In genomic region chr3:6859866-6860180, GRCm38 (mm10) we compare ENCODE assay signal across 27 mouse cellular contexts.
DNase-seq lines count a peak whose midpoint lies in the region; ATAC-seq lines count a peak whose summit lies in the region.
"Had no signal": no experiment of that assay in that cellular context is flagged by ENCODE, and none has a peak within 500 bp of the region (broad histone marks: within the 10 kb centered on the region; RNA-seq: fewer than 3 reads in every experiment).

No protein-coding gene starts in this region.

- no peak overlapping the region for H3K27ac ChIP-seq in forebrain, embryonic 13.5 days
- no peak overlapping the region for H3K27ac ChIP-seq in forebrain, embryonic 11.5 days (ENCODE audit: low read depth, low read length)
- H3K27ac ChIP-seq in midbrain, embryonic 11.5 days (ENCODE audit: low read depth, low read length), result no peak overlapping the region
- no peak overlapping the region for H3K27ac ChIP-seq in midbrain, embryonic 10.5 days (replicated peaks)
- 0 out of 2 replicates have a peak overlapping the region, but pooled peaks have one; percentile 47 for H3K27ac ChIP-seq in midbrain, embryonic 13.5 days
- H3K27ac ChIP-seq in neural tube, embryonic 14.5 days (ENCODE audit: low read depth, low read length), result no peak overlapping the region
- H3K27ac ChIP-seq: heart, adult 2 months; kidney, embryonic 15.5 days; liver, embryonic 15.5 days; stomach, postnatal 0 days had no signal

- H3K9me3 ChIP-seq in forebrain, embryonic 13.5 days (replicated peaks), result no peaks in the 10 kb centered on the region
- no peaks in the 10 kb centered on the region for H3K9me3 ChIP-seq in forebrain, embryonic 11.5 days (ENCODE audit: control insufficient read depth, low read length)
- no peaks in the 10 kb centered on the region for H3K9me3 ChIP-seq in midbrain, embryonic 11.5 days (ENCODE audit: control insufficient read depth, low read length)
- no peaks in the 10 kb centered on the region for H3K9me3 ChIP-seq in midbrain, embryonic 10.5 days (replicated peaks)
- H3K9me3 ChIP-seq in midbrain, embryonic 13.5 days, result no peaks in the 10 kb centered on the region
- H3K9me3 ChIP-seq in neural tube, embryonic 14.5 days (ENCODE audit: control insufficient read depth, low read length), result no peaks in the 10 kb centered on the region
- H3K9me3 ChIP-seq: G1E; kidney, embryonic 15.5 days; liver, embryonic 15.5 days had no signal

- no peaks in the 10 kb centered on the region for H3K4me1 ChIP-seq in forebrain, embryonic 13.5 days
- H3K4me1 ChIP-seq in forebrain, embryonic 11.5 days (replicated peaks; ENCODE audit: control insufficient read depth, insufficient read depth, low read length), result no peaks in the 10 kb centered on the region
- H3K4me1 ChIP-seq in midbrain, embryonic 11.5 days (ENCODE audit: control insufficient read depth, insufficient read depth, low read length), result no peaks in the 10 kb centered on the region
- H3K4me1 ChIP-seq in midbrain, embryonic 10.5 days, result no peaks in the 10 kb centered on the region
- H3K4me1 ChIP-seq in midbrain, embryonic 13.5 days (replicated peaks), result peaks cover 8% of the 10 kb centered on the region
- 0 out of 2 replicates have a peak, but pooled peaks cover 3% of the 10 kb centered on the region for H3K4me1 ChIP-seq in neural tube, embryonic 14.5 days (ENCODE audit: control insufficient read depth, insufficient read depth, low read length)
- H3K4me1 ChIP-seq: heart, embryonic 12.5 days; kidney, embryonic 15.5 days; liver, embryonic 15.5 days had no signal

- no peak overlapping the region for H3K4me2 ChIP-seq in forebrain, embryonic 13.5 days
- no peak overlapping the region for H3K4me2 ChIP-seq in forebrain, embryonic 11.5 days (ENCODE audit: low read depth, low read length, severe bottlenecking)
- H3K4me2 ChIP-seq in midbrain, embryonic 11.5 days, result no peak overlapping the region
- H3K4me2 ChIP-seq in midbrain, embryonic 13.5 days (replicated peaks), result no peak overlapping the region
- H3K4me2 ChIP-seq in neural tube, embryonic 14.5 days (ENCODE audit: low read depth, low read length), result no peak overlapping the region
- H3K4me2 ChIP-seq: heart, embryonic 12.5 days; kidney, embryonic 15.5 days; liver, embryonic 15.5 days; lung, embryonic 14.5 days had no signal

- no peaks in the 10 kb centered on the region for H3K27me3 ChIP-seq in forebrain, embryonic 13.5 days
- no peaks in the 10 kb centered on the region for H3K27me3 ChIP-seq in forebrain, embryonic 11.5 days (ENCODE audit: control insufficient read depth, insufficient read depth, low read length)
- no peaks in the 10 kb centered on the region for H3K27me3 ChIP-seq in midbrain, embryonic 11.5 days (ENCODE audit: control insufficient read depth, insufficient read depth, low read length)
- no peaks in the 10 kb centered on the region for H3K27me3 ChIP-seq in midbrain, embryonic 10.5 days (ENCODE audit: low read depth, poor library complexity, severe bottlenecking)
- H3K27me3 ChIP-seq in midbrain, embryonic 13.5 days, result no peaks in the 10 kb centered on the region
- no peaks in the 10 kb centered on the region for H3K27me3 ChIP-seq in neural tube, embryonic 14.5 days (ENCODE audit: control insufficient read depth, insufficient read depth, low read length)
- H3K27me3 ChIP-seq: heart, embryonic 12.5 days; kidney, embryonic 15.5 days; liver, embryonic 15.5 days had no signal

- no peaks in the 10 kb centered on the region for H3K36me3 ChIP-seq in forebrain, embryonic 13.5 days (ENCODE audit: poor library complexity, severe bottlenecking)
- H3K36me3 ChIP-seq in forebrain, embryonic 11.5 days (ENCODE audit: control insufficient read depth, insufficient read depth, low read length), result no peaks in the 10 kb centered on the region
- no peaks in the 10 kb centered on the region for H3K36me3 ChIP-seq in midbrain, embryonic 11.5 days (ENCODE audit: control insufficient read depth, insufficient read depth, low read length)
- no peaks in the 10 kb centered on the region for H3K36me3 ChIP-seq in midbrain, embryonic 10.5 days
- H3K36me3 ChIP-seq in midbrain, embryonic 13.5 days, result no peaks in the 10 kb centered on the region
- H3K36me3 ChIP-seq in neural tube, embryonic 14.5 days (ENCODE audit: control insufficient read depth, insufficient read depth, low read length), result no peaks in the 10 kb centered on the region
- H3K36me3 ChIP-seq: G1E; heart, embryonic 12.5 days; kidney, embryonic 15.5 days; liver, embryonic 15.5 days had no signal

- 0 out of 2 replicates have a peak, but pooled peaks have one; percentile 21 for ATAC-seq in forebrain, embryonic 13.5 days
- no peak for ATAC-seq in forebrain, embryonic 11.5 days (replicated peaks; ENCODE audit: low FRiP score)
- 0 out of 2 replicates have a peak, but pooled peaks have one; percentile 14 for ATAC-seq in midbrain, embryonic 11.5 days (ENCODE audit: low FRiP score)
- ATAC-seq in midbrain, embryonic 13.5 days, result peak; percentile 65
- peak; percentile 39; the same call in 1 of the 2 replicates for ATAC-seq in neural tube, embryonic 14.5 days (ENCODE audit: low read depth)

- no peak overlapping the region for H3K9ac ChIP-seq in forebrain, embryonic 13.5 days
- H3K9ac ChIP-seq in forebrain, embryonic 11.5 days (ENCODE audit: low read length), result no peak overlapping the region
- H3K9ac ChIP-seq in midbrain, embryonic 11.5 days (ENCODE audit: low read length), result no peak overlapping the region
- H3K9ac ChIP-seq in midbrain, embryonic 13.5 days (replicated peaks), result no peak overlapping the region
- no peak overlapping the region for H3K9ac ChIP-seq in neural tube, embryonic 14.5 days (replicated peaks; ENCODE audit: low read depth, low read length)
- H3K9ac ChIP-seq: heart, embryonic 12.5 days; kidney, embryonic 15.5 days; liver, embryonic 15.5 days; lung, embryonic 14.5 days had no signal

- H3K4me3 ChIP-seq in forebrain, embryonic 13.5 days, result no peak overlapping the region
- no peak overlapping the region for H3K4me3 ChIP-seq in forebrain, embryonic 11.5 days (ENCODE audit: low read depth, low read length)
- H3K4me3 ChIP-seq in midbrain, embryonic 11.5 days (ENCODE audit: low read depth, low read length), result no peak overlapping the region
- H3K4me3 ChIP-seq in midbrain, embryonic 10.5 days, result no peak overlapping the region
- no peak overlapping the region for H3K4me3 ChIP-seq in midbrain, embryonic 13.5 days (replicated peaks)
- H3K4me3 ChIP-seq in neural tube, embryonic 14.5 days (ENCODE audit: low read depth, low read length), result no peak overlapping the region
- H3K4me3 ChIP-seq: erythroblast, embryonic 14.5 days; heart, adult 2 months; heart, embryonic 12.5 days; kidney, embryonic 15.5 days; liver, embryonic 15.5 days had no signal

- no peak for DNase-seq in forebrain, embryonic 11.5 days (ENCODE audit: low spot score)
- no peak for DNase-seq in midbrain, embryonic 11.5 days (ENCODE audit: low spot score, missing footprints)
- no peak for DNase-seq in midbrain, embryonic 10.5 days (ENCODE audit: low spot score)
- no peak for DNase-seq in retina, postnatal 1 day
- DNase-seq: adrenal gland, adult 8-10 months; cerebellum, adult 2 months; cerebellum, postnatal 14 days; gastrocnemius, postnatal 25 days; heart, adult 2 months; kidney, adult 18-20 months; kidney, postnatal 25 days; liver; lung, embryonic 14.5 days; lung, postnatal 14 days; right cerebral cortex, adult 18-20 months; right cerebral cortex, postnatal 4 days; thymus, adult 18-20 months; thymus, postnatal 25 days had no signal

- 88% methylated on average over 2 of the region's 2 CpGs for WGBS in forebrain, embryonic 13.5 days
- WGBS in forebrain, embryonic 11.5 days, result 79% methylated on average over 2 of the region's 2 CpGs
- 86% methylated on average over 2 of the region's 2 CpGs for WGBS in midbrain, embryonic 11.5 days
- 93% methylated on average over 2 of the region's 2 CpGs for WGBS in midbrain, embryonic 10.5 days
- WGBS in midbrain, embryonic 13.5 days, result 78% methylated on average over 2 of the region's 2 CpGs
- WGBS in neural tube, embryonic 14.5 days, result 57% methylated on average over 2 of the region's 2 CpGs
